Mouse (Mus musculus): Measurements from ENCODE around the gene Mcm2.

GRCm38 (mm10) chr6:88927595-88927994 is 29.0 kb upstream of the Mcm2 start:
- no peak for TF ChIP-seq GATA1 (IDR thresholded peaks at IDR 0.05; ENCODE audit: low read length)
- no peak for TF ChIP-seq TAL1 (IDR thresholded peaks at IDR 0.05; ENCODE audit: low read length)
